Mouse (Mus musculus) intestine, embryonic 14.5 days (tissue): Measurements from ENCODE around the gene Slc23a2. TPM values are rescaled to one million over a fixed set of nuclear protein-coding genes. Genes with fewer than 3 reads are reported as not detected.
A peak's percentile ranks its signal among the peaks of the same experiment; 100 is the strongest.

Experiments used
- ATAC-seq: fragments of 200-750 bp; cut with Nextera tagmentation; replicated peaks from 2 replicates; pipeline ENCODE4 v1.8.0; 2017; ENCODE audit warnings: low read depth, moderate number of reproducible peaks, moderate TSS enrichment, moderate library complexity; ENCODE audit not compliant: low FRiP score, low TSS enrichment
- DNase-seq: peaks from one replicate; pipeline ENCODE4 v3.0.0-alpha.2; 2018; ENCODE audit warnings: low spot score
- H3K27ac ChIP-seq: fragments of 300-500 bp; sonication (generic); 2 replicates; pipeline ENCODE4 v1.5.1; 2014; ENCODE audit warnings: low read depth, mild to moderate bottlenecking, control low read depth
- H3K27me3 ChIP-seq: fragments of 300-500 bp; sonication (generic); replicated peaks from 2 replicates; pipeline ENCODE4 v1.6.1; 2014; ENCODE audit warnings: low read length, control low read depth; ENCODE audit not compliant: control insufficient read depth, insufficient read depth
- H3K36me3 ChIP-seq: fragments of 300-500 bp; sonication (generic); 2 replicates; pipeline ENCODE4 v1.6.1; 2014; ENCODE audit warnings: low read length, control low read depth; ENCODE audit not compliant: control insufficient read depth, insufficient read depth
- H3K4me1 ChIP-seq: fragments of 300-500 bp; sonication (generic); replicated peaks from 2 replicates; pipeline ENCODE4 v1.6.1; 2014; ENCODE audit warnings: low read length, control low read depth, mixed read lengths; ENCODE audit not compliant: control insufficient read depth, insufficient read depth
- H3K4me2 ChIP-seq: fragments of 300-500 bp; sonication (generic); 2 replicates; pipeline ENCODE4 v1.6.1; 2014; ENCODE audit warnings: low read length
- H3K4me3 ChIP-seq: fragments of 300-500 bp; sonication (generic); 2 replicates; pipeline ENCODE4 v1.5.1; 2014; ENCODE audit warnings: low read depth, low read length, control low read depth, mixed read lengths
- H3K9ac ChIP-seq: fragments of 300-500 bp; sonication (generic); 2 replicates; pipeline ENCODE4 v1.6.1; 2014; ENCODE audit warnings: mild to moderate bottlenecking, low read length
- H3K9me3 ChIP-seq: fragments of 300-500 bp; sonication (generic); 2 replicates; pipeline ENCODE4 v1.6.1; 2016; ENCODE audit warnings: low read length, control low read depth; ENCODE audit not compliant: control insufficient read depth
- WGBS: fragments of 180-500 bp; shearing (Covaris S2); extraction: QIAGEN DNeasy Blood & Tissue Kit; methylation state at CpG from one replicate; pipeline ENCODE4 v1.1.7; 2014; 5-methylcytosine and 5-hydroxymethylcytosine counted together
- polyA plus RNA-seq: library from polyadenylated mRNA; unstranded; fragments of >200 nt; fragmentation: Nextera tagmentation; extraction: Ambion mirVana; gene quantifications from 2 replicates; pipeline ENCODE4 v1.2.1, GENCODE M21; 2014

Gene Slc23a2
- polyA plus RNA-seq, 1 experiment from 2014 or later = 17.4 TPM

DNA sequence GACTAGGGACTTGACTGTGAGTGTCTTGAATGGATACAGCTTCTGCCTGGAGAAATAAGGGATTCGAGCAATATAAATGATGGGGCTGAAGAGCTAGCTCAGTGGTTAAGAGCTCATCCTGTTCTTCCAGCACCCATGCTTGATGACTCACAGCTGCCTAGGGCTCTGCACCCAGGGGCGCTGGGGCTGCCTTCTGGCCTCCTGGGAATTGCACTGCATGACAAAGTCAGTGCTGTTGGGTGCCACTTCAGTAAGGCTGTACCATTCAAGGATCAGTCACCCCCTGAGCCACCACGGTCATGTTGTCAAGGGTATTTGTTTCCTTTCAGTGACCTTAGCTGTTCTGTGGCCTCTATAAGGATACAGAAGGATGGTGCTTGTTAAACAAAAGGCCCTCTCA lies 81.1 kb downstream of the Slc23a2 start:
- no peaks in the 10 kb centered on the region for H3K4me1 ChIP-seq
- no peak overlapping the region for H3K4me2 ChIP-seq
- H3K27ac ChIP-seq = no peak overlapping the region
- no peak overlapping the region for H3K9ac ChIP-seq
- no peak for DNase-seq
- H3K9me3 ChIP-seq = no peaks in the 10 kb centered on the region
- ATAC-seq = peak; percentile 19; the same call in 1 of the 2 replicates
- no peaks in the 10 kb centered on the region for H3K27me3 ChIP-seq
- peaks cover 33% of the 10 kb centered on the region; the same call in 1 of the 2 replicates for H3K36me3 ChIP-seq
- no peak overlapping the region for H3K4me3 ChIP-seq
- WGBS = 73% methylated on average over 3 of the region's 3 CpGs

DNA sequence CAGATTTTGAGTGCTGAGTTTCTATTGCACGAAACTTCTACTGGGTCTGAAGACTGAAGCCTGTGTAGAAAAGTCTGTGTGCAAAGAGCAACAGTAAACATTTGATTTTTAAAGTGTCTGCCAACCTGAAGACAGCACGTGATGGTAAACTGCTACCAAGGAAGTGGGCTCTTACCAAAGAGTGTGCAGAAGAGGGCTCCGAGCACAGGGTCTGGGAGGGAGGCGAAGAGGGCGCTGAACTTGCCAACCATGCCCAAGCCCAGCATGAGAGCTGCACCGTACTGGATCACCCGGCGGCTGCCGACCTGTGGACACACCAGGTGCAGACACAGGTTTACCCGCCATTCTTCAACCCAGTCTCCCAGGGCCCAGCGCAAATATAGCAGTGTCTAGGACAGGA lies 83.0 kb downstream of the Slc23a2 start:
- WGBS = 96% methylated on average over 11 of the region's 11 CpGs
- DNase-seq = no peak
- no peak overlapping the region for H3K4me3 ChIP-seq
- no peak overlapping the region for H3K4me2 ChIP-seq
- H3K36me3 ChIP-seq = peaks cover 36% of the 10 kb centered on the region
- H3K9ac ChIP-seq = no peak overlapping the region
- no peak overlapping the region for H3K27ac ChIP-seq
- H3K27me3 ChIP-seq = no peaks in the 10 kb centered on the region
- ATAC-seq = no peak
- no peaks in the 10 kb centered on the region for H3K9me3 ChIP-seq
- H3K4me1 ChIP-seq = no peaks in the 10 kb centered on the region

DNA sequence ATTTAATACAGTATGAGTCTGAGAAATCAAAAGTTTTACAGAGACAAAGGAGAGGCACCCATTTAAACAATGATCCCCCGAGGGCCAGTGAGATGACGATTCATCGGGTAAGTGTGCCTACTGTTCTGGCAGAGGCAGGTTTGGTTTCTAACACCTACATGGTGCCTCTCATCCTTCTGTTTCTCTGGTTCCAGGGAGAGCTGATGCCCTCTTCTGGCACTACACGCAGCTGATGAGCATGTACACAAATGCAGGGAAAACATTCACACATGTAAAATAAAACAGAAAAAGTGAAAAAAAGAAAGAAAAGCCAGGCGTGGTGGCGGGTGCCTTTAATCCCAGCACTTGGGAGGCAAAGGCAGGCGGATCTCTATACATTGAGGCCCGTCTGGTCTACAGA lies 85.0 kb downstream of the Slc23a2 start:
- Histone ChIP-seq H3K4me3 (no peak overlapping the region), H3K36me3 (peaks cover 35% of the 10 kb centered on the region), H3K27ac (no peak overlapping the region), H3K9ac (no peak overlapping the region), H3K4me2 (no peak overlapping the region), H3K27me3 (no peaks in the 10 kb centered on the region), H3K4me1 (peaks cover 4% of the 10 kb centered on the region; the same call in 1 of the 2 replicates), H3K9me3 (no peaks in the 10 kb centered on the region)
- DNase-seq (no peak), ATAC-seq (no peak)
- 94% methylated on average over 8 of the region's 8 CpGs for WGBS

DNA sequence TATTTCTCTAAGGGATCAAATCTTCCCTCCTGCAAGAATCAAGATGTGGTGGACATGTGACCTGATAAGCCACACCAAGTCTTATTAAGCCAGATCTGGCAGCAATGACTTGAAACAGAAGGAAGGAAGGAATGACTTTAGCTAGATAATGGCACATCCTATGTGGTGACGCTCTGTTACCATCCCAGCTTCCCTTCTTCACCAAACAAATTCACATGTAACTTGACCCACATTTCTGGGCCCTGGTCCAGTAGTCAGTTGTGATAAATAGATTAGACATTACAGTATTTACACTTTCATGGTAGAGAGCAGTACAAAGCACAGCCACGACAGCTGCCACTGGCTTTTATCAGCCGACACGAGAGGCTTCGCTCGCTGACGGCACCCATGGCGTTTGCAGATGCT lies 89.6 kb downstream of the Slc23a2 start:
- Histone ChIP-seq H3K27ac (no peak overlapping the region), H3K4me2 (no peak overlapping the region), H3K9ac (no peak overlapping the region), H3K27me3 (no peaks in the 10 kb centered on the region), H3K4me3 (no peak overlapping the region), H3K9me3 (no peaks in the 10 kb centered on the region), H3K4me1 (peaks cover 4% of the 10 kb centered on the region; the same call in 1 of the 2 replicates), H3K36me3 (peaks cover 26% of the 10 kb centered on the region)
- WGBS = 33% methylated on average over 8 of the region's 8 CpGs
- no peak for DNase-seq
- ATAC-seq = peak; percentile 47; the same call in 1 of the 2 replicates

DNA sequence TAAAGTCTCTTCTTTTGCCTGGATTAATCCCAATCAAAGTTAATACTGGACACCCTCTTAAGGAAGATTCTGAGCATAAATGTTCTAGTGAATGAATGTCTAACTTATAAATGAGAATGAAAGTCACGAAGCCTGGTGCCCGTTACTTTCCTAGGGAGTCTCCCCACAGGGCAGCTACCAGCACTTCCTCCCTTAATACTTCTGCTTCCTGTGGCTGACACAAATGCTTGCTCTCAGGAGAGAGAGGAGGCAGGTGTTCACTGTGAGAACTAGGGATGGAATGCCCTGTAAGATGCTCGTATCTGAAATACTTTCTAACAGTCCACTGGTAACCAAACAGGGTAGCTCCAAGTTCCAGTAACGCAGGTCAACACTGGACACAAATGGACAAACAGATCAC lies 91.1 kb downstream of the Slc23a2 start:
- Histone ChIP-seq H3K27me3 (no peaks in the 10 kb centered on the region), H3K9ac (no peak overlapping the region), H3K9me3 (no peaks in the 10 kb centered on the region), H3K4me1 (peaks cover 6% of the 10 kb centered on the region), H3K36me3 (peaks cover 15% of the 10 kb centered on the region), H3K27ac (no peak overlapping the region), H3K4me2 (no peak overlapping the region), H3K4me3 (no peak overlapping the region)
- 83% methylated on average over 4 of the region's 4 CpGs for WGBS
- DNase-seq (no peak), ATAC-seq (no peak)

DNA sequence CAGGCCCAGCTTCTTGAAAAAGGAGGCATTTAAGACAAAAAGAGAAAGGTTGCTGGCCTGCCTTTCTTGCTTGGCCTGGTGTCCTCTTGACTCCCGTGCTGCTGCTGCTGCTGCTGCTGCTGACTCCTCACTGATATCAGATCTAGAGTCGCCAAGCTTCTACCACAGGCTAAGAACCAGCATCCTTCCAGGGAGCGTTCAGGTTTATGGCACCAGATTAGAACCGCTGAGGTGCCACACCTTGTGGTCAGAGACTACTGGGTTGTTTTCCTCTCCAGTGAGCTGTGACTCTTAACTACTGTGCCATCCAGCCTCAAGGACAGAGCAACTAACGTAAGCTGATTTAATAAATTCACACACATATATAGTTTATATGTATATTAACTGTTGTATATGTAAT lies 93.1 kb downstream of the Slc23a2 start:
- Histone ChIP-seq H3K9ac (no peak overlapping the region), H3K27me3 (no peaks in the 10 kb centered on the region), H3K4me3 (no peak overlapping the region), H3K36me3 (peaks cover 8% of the 10 kb centered on the region), H3K27ac (no peak overlapping the region), H3K4me1 (peaks cover 6% of the 10 kb centered on the region), H3K9me3 (no peaks in the 10 kb centered on the region), H3K4me2 (no peak overlapping the region)
- ATAC-seq (no peak), DNase-seq (no peak)
- 57% methylated on average over 5 of the region's 5 CpGs for WGBS

DNA sequence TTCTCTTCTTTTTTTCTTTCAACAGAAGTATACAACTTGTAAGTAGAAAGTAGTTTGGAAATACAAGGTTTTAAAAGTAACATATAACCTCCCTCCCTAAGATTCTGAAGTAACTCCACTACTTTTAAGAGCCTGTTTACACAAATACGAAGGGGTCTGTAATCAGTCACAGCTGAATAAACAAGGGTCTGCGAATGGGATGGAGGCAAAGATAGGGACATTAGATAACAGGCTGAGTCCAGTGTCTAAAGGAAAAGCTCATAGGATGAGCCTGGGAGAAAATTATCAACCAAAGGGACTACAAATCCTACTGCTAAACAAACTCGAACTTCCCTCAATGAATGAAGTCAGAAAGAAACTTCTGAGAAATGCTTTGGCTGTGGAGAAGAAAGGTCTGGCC lies 95.0 kb downstream of the Slc23a2 start:
- Histone ChIP-seq H3K9ac (no peak overlapping the region), H3K27me3 (no peaks in the 10 kb centered on the region), H3K36me3 (no peaks in the 10 kb centered on the region; the same call in 1 of the 2 replicates), H3K9me3 (no peaks in the 10 kb centered on the region), H3K27ac (no peak overlapping the region), H3K4me3 (no peak overlapping the region), H3K4me1 (peaks cover 3% of the 10 kb centered on the region), H3K4me2 (no peak overlapping the region)
- DNase-seq (no peak), ATAC-seq (no peak)
- WGBS = 12% methylated on average over 3 of the region's 3 CpGs

DNA sequence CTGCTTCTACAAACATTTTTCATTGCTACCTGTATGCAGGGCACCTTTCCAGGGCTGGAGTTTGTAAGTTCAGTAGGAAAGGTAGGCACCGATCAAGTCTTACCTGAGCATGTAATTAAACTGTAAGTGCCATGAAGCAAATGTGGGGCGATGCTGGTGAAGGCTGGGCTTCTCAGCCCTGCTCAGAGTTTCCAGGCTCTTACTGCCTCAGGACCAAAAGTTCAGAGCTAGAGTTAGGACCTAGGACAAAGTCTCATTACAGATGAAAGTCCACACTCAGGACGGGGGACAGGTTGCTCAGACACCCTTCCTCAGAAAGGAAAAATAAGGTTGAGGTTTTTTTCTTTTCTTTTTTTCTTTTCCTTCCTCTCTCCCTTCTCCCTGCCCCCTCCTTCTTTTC lies 95.4 kb downstream of the Slc23a2 start:
- Histone ChIP-seq H3K36me3 (no peaks in the 10 kb centered on the region; the same call in 1 of the 2 replicates), H3K27ac (no peak overlapping the region), H3K27me3 (no peaks in the 10 kb centered on the region), H3K4me3 (no peak overlapping the region), H3K9me3 (no peaks in the 10 kb centered on the region), H3K4me1 (peaks cover 3% of the 10 kb centered on the region; the same call in 1 of the 2 replicates), H3K4me2 (no peak overlapping the region), H3K9ac (no peak overlapping the region)
- DNase-seq = no peak
- 74% methylated on average over 3 of the region's 3 CpGs for WGBS
- ATAC-seq = no peak

DNA sequence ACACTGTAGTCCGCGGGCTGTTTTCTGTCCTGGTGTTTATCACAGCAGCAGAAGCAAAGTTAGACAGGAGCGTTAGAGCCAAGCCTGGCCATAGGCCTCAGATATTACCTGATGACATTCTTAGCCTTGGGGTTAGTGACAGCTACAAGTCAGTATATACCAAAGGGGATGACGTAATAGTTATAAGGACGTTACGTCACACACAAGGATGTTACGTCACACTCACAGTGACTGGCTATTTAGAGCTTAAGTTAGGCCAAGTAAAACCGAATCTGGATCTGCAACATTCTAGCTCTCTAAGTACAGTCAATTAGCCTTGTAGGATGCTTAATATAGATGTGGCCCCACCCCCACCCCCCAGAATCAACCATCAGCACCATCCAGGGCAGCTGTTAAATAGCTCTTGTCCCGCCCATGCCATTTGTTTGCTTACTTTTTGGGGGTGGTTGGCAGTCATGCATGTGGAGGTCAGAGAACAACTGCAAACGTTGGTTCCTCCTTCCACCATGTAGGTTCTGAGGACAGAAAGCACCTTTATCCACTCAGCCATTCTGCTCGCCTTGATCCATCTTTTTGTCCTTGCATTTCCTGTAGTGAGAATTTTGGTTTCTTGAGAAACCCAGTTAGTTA lies 96.7 kb downstream of the Slc23a2 start:
- no peaks in the 10 kb centered on the region for H3K9me3 ChIP-seq
- 64% methylated on average over 11 of the region's 11 CpGs for WGBS
- H3K27ac ChIP-seq = no peak overlapping the region
- no peak overlapping the region for H3K4me3 ChIP-seq
- no peaks in the 10 kb centered on the region for H3K36me3 ChIP-seq
- DNase-seq (no peak), ATAC-seq (no peak)
- H3K4me1 ChIP-seq = peaks cover 5% of the 10 kb centered on the region
- H3K27me3 ChIP-seq = no peaks in the 10 kb centered on the region
- no peak overlapping the region for H3K4me2 ChIP-seq
- no peak overlapping the region for H3K9ac ChIP-seq
